Mouse (Mus musculus) heart, embryonic 13.5 days (tissue): ENCODE data around the gene Trpm3. TPM values are rescaled to one million over a fixed set of nuclear protein-coding genes. Genes with fewer than 3 reads are reported as not detected.

Source experiments
- ATAC-seq: fragments of 200-750 bp; cut with Nextera tagmentation; 2 replicates; pipeline ENCODE4 v1.8.0; 2017; ENCODE audit warnings: moderate TSS enrichment; ENCODE audit not compliant: insufficient number of reproducible peaks, low FRiP score, low TSS enrichment; ENCODE audit errors: extremely low read depth
- H3K27ac ChIP-seq: fragments of 300-500 bp; sonication (generic); replicated peaks from 2 replicates; pipeline ENCODE4 v1.5.1; 2015; ENCODE audit warnings: moderate library complexity, mild to moderate bottlenecking, inconsistent platforms
- H3K27me3 ChIP-seq: fragments of 300-500 bp; sonication (generic); replicated peaks from 2 replicates; pipeline ENCODE4 v1.6.1; 2015; ENCODE audit warnings: mild to moderate bottlenecking, inconsistent platforms
- H3K36me3 ChIP-seq: fragments of 300-500 bp; sonication (generic); 2 replicates; pipeline ENCODE4 v1.6.1; 2015; ENCODE audit warnings: mild to moderate bottlenecking, inconsistent platforms
- H3K4me1 ChIP-seq: fragments of 300-500 bp; sonication (generic); 2 replicates; pipeline ENCODE4 v1.6.1; 2015; ENCODE audit warnings: inconsistent platforms
- H3K4me2 ChIP-seq: fragments of 300-500 bp; sonication (generic); 2 replicates; pipeline ENCODE4 v1.6.1; 2015; ENCODE audit warnings: inconsistent platforms, mild to moderate bottlenecking, moderate library complexity
- H3K4me3 ChIP-seq: fragments of 300-500 bp; sonication (generic); 2 replicates; pipeline ENCODE4 v1.5.1; 2015; ENCODE audit warnings: moderate library complexity, mild to moderate bottlenecking, inconsistent platforms
- H3K9ac ChIP-seq: fragments of 300-500 bp; sonication (generic); 2 replicates; pipeline ENCODE4 v1.6.1; 2015; ENCODE audit warnings: inconsistent platforms, mild to moderate bottlenecking, moderate library complexity
- H3K9me3 ChIP-seq: fragments of 300-500 bp; sonication (generic); 2 replicates; pipeline ENCODE4 v1.6.1; 2016; ENCODE audit warnings: inconsistent platforms
- WGBS: fragments of 180-500 bp; shearing (Covaris S2); methylation state at CpG from one replicate; pipeline ENCODE4 v1.1.7; 2015; ENCODE audit warnings: mixed read lengths; 5-methylcytosine and 5-hydroxymethylcytosine counted together
- polyA plus RNA-seq: library from polyadenylated mRNA; unstranded; fragments of >200 nt; fragmentation: Nextera tagmentation; extraction: Ambion mirVana; gene quantifications from 2 replicates; pipeline ENCODE4 v1.2.1, GENCODE M21; 2015

Gene Trpm3
- polyA plus RNA-seq, 1 experiment from 2014 or later, result 1.1 TPM

DNA sequence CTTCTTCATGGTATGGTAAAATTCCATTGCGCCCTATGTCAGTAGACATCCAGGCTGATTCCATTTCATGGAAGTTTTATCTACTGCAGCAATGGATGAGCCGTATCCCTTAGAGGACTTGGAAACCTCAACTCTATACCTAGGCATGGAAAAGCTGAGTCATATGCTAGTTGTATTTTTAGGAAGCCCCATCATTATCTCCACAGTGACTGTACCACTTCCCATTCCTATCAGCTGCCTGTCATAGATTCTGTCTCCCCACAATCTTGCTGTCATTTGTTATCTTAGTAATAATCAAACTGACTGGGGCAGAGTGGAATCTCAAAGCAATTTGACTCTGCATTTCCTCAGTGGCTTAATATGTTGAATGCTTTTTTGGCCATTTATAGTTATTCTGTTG lies 169.2 kb downstream of the Trpm3 start:
- H3K4me3 ChIP-seq, result no peak overlapping the region
- H3K4me1 ChIP-seq, result peaks cover 7% of the 10 kb centered on the region
- H3K9me3 ChIP-seq, result no peaks in the 10 kb centered on the region
- ATAC-seq, result no peak
- H3K36me3 ChIP-seq, result no peaks in the 10 kb centered on the region
- no peak overlapping the region for H3K9ac ChIP-seq
- no peak overlapping the region for H3K4me2 ChIP-seq
- no peaks in the 10 kb centered on the region for H3K27me3 ChIP-seq
- WGBS, result 49% methylated on average over 2 of the region's 2 CpGs
- H3K27ac ChIP-seq, result no peak overlapping the region

- H3K27ac ChIP-seq, result no peak overlapping the region
- 84% methylated on average over 4 of the region's 4 CpGs for WGBS
- ATAC-seq, result no peak
Measured at GRCm38 (mm10) chr19:22317306-22317705, 178.5 kb downstream of the Trpm3 start.

GRCm38 (mm10) chr19:22326813-22327212 lies 188.0 kb downstream of the Trpm3 start:
- Histone ChIP-seq H3K36me3 (no peaks in the 10 kb centered on the region), H3K9me3 (no peaks in the 10 kb centered on the region), H3K4me3 (no peak overlapping the region), H3K27ac (no peak overlapping the region), H3K4me1 (peaks cover 5% of the 10 kb centered on the region; the same call in 1 of the 2 replicates), H3K4me2 (no peak overlapping the region), H3K27me3 (no peaks in the 10 kb centered on the region), H3K9ac (no peak overlapping the region)
- WGBS, result 60% methylated on average over 2 of the region's 2 CpGs
- no peak for ATAC-seq

More at GRCm38 (mm10) chr19:22317306-22317705, 178.5 kb downstream of the Trpm3 start:
- H3K36me3 ChIP-seq, result no peaks in the 10 kb centered on the region
- H3K27me3 ChIP-seq, result no peaks in the 10 kb centered on the region
- no peak overlapping the region for H3K4me3 ChIP-seq
- H3K4me1 ChIP-seq, result no peaks in the 10 kb centered on the region
- no peaks in the 10 kb centered on the region for H3K9me3 ChIP-seq
- no peak overlapping the region for H3K9ac ChIP-seq
- no peak overlapping the region for H3K4me2 ChIP-seq

GRCm38 (mm10) chr19:22327226-22327625 lies 188.4 kb downstream of the Trpm3 start:
- Histone ChIP-seq H3K4me3 (no peak overlapping the region), H3K9me3 (no peaks in the 10 kb centered on the region), H3K27me3 (no peaks in the 10 kb centered on the region), H3K36me3 (no peaks in the 10 kb centered on the region), H3K27ac (no peak overlapping the region), H3K9ac (no peak overlapping the region), H3K4me1 (peaks cover 5% of the 10 kb centered on the region; the same call in 1 of the 2 replicates), H3K4me2 (no peak overlapping the region)
- WGBS, result 51% methylated on average over 5 of the region's 5 CpGs
- no peak for ATAC-seq

DNA sequence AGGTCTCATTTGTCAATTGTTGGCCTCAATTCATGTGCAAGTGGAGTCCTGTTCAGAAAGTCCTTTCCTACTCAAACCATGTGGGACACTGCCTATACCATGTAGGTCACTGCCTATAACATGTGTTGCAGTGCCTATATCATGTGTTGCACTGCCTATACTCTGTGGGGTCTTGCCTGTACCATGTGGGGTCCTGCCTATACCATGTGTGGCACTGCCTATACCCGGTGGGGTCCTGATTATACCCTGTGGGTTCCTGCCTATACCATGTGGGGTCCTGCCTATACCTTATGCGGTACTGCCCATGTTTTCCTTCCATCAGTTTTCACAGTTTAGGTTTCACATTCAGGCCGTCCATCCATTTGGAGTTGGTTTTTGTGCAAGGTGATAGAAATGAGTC lies 197.4 kb downstream of the Trpm3 start:
- H3K4me3 ChIP-seq, result no peak overlapping the region
- no peaks in the 10 kb centered on the region for H3K27me3 ChIP-seq
- no peak overlapping the region for H3K9ac ChIP-seq
- no peaks in the 10 kb centered on the region for H3K4me1 ChIP-seq
- H3K4me2 ChIP-seq, result no peak overlapping the region
- no peaks in the 10 kb centered on the region for H3K36me3 ChIP-seq
- no peak for ATAC-seq
- no peak overlapping the region for H3K27ac ChIP-seq
- 0 out of 2 replicates have a peak, but pooled peaks cover 4% of the 10 kb centered on the region for H3K9me3 ChIP-seq
- 69% methylated on average over 3 of the region's 3 CpGs for WGBS

DNA sequence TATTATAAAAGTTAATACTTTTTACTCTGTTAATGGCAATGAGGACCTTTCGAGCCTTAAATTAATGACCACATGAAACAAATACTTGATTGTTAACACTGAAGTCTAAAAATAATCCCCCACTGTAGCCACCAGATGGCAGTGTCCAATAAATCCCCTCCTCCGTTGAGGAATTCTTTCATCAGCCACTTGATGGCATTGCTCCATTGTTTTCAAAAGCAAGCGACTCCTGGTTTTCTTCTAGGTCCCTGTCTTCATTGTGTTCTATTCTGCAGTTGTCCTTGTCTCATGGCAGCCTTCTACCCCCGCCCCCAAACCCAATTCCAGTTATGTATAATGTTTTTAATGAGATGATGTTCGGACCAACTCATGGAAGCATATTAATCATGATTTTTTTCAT lies 198.6 kb downstream of the Trpm3 start:
- no peak overlapping the region for H3K27ac ChIP-seq
- no peak overlapping the region for H3K4me3 ChIP-seq
- no peak overlapping the region for H3K9ac ChIP-seq
- WGBS, result 14% methylated on average over 5 of the region's 5 CpGs
- H3K27me3 ChIP-seq, result no peaks in the 10 kb centered on the region
- no peaks in the 10 kb centered on the region for H3K36me3 ChIP-seq
- no peak for ATAC-seq
- H3K4me1 ChIP-seq, result no peaks in the 10 kb centered on the region
- H3K4me2 ChIP-seq, result no peak overlapping the region
- H3K9me3 ChIP-seq, result 0 out of 2 replicates have a peak, but pooled peaks cover 4% of the 10 kb centered on the region

GRCm38 (mm10) chr19:22338927-22339326 lies 200.1 kb downstream of the Trpm3 start:
- H3K36me3 ChIP-seq, result no peaks in the 10 kb centered on the region
- 65% methylated on average over 8 of the region's 8 CpGs for WGBS
- H3K27ac ChIP-seq, result no peak overlapping the region
- no peak overlapping the region for H3K4me3 ChIP-seq
- no peak overlapping the region for H3K4me2 ChIP-seq
- H3K27me3 ChIP-seq, result no peaks in the 10 kb centered on the region
- H3K9me3 ChIP-seq, result no peaks in the 10 kb centered on the region
- no peak for ATAC-seq
- no peak overlapping the region for H3K9ac ChIP-seq
- H3K4me1 ChIP-seq, result no peaks in the 10 kb centered on the region

DNA sequence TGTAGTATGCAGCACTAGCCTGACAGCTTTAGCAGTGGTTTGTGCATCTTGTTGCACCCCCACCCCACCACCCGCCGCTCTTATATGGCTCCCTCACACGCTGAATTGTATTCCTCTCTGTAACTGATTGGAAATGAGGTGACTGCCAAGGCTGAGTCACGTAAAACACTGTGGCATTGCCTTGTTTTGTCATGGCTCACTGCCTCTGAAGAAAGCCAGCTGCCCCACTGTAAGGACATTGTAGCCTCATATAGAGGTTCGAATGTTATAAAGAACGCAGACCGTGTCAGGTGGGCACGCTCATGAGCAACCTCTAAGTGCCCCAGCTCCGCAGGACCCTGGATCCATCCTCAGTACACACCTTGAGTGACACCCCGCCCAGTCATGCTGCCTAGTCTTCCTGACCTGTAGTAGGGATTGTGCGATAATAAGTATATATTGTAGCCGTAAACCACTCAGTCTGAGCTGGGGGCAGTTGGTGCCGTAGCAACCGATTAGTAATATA lies 215.2 kb downstream of the Trpm3 start:
- H3K27me3 ChIP-seq, result no peaks in the 10 kb centered on the region
- H3K9me3 ChIP-seq, result no peaks in the 10 kb centered on the region
- H3K36me3 ChIP-seq, result no peaks in the 10 kb centered on the region
- ATAC-seq, result no peak
- H3K4me3 ChIP-seq, result no peak overlapping the region
- H3K9ac ChIP-seq, result no peak overlapping the region
- 84% methylated on average over 14 of the region's 14 CpGs for WGBS
- H3K4me2 ChIP-seq, result no peak overlapping the region
- H3K4me1 ChIP-seq, result no peaks in the 10 kb centered on the region
- no peak overlapping the region for H3K27ac ChIP-seq

DNA sequence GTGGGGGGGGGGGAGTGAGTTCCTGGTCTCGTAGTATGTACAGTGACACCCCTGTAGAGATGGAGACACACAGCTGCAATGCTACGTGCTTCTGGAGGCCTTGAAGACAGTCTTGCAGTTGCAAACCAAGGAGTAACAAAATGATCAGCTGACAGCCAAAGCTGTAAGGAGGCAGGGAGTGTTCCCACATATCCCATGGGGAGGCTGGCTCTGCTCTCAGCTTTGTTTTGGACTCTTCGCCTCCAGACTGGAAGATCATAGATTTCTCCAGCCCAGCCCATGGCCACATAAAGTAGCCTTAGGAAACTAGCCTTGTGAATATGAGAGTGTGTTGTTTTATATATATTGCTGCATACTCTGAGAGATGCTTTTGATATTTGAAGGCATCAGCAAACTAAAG lies 248.0 kb downstream of the Trpm3 start:
- H3K9ac ChIP-seq, result no peak overlapping the region
- no peak for ATAC-seq
- 0 out of 2 replicates have a peak, but pooled peaks cover 4% of the 10 kb centered on the region for H3K4me1 ChIP-seq
- WGBS, result 69% methylated on average over 3 of the region's 3 CpGs
- H3K9me3 ChIP-seq, result no peaks in the 10 kb centered on the region
- no peak overlapping the region for H3K4me2 ChIP-seq
- no peak overlapping the region for H3K27ac ChIP-seq
- H3K36me3 ChIP-seq, result no peaks in the 10 kb centered on the region
- no peaks in the 10 kb centered on the region for H3K27me3 ChIP-seq
- H3K4me3 ChIP-seq, result no peak overlapping the region

DNA sequence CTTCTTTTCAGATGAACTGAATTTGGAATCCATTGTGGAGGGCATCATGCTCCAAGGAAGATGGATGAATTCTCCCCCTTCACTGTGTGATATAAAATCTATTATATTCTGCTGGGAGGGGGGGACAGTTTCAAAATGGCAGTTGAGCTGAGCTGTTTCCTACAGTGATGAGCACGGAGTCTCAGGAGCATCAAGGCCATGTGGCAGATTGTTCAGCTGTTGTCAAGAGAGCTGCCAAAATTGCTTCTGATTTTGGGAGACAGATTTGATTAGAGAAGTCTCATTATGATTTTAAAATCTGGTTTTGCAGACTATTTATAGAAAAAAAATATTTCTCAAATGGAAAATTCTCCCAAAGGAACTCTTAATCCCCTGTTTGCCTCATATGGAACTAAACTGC lies 255.9 kb downstream of the Trpm3 start:
- peaks cover 9% of the 10 kb centered on the region; the same call in 1 of the 2 replicates for H3K4me1 ChIP-seq
- WGBS, result 85% methylated on average over 1 of the region's 1 CpGs
- no peak overlapping the region for H3K4me3 ChIP-seq
- H3K9ac ChIP-seq, result no peak overlapping the region
- H3K36me3 ChIP-seq, result no peaks in the 10 kb centered on the region
- H3K27ac ChIP-seq, result no peak overlapping the region
- no peak for ATAC-seq
- H3K27me3 ChIP-seq, result no peaks in the 10 kb centered on the region
- no peaks in the 10 kb centered on the region for H3K9me3 ChIP-seq
- H3K4me2 ChIP-seq, result no peak overlapping the region

DNA sequence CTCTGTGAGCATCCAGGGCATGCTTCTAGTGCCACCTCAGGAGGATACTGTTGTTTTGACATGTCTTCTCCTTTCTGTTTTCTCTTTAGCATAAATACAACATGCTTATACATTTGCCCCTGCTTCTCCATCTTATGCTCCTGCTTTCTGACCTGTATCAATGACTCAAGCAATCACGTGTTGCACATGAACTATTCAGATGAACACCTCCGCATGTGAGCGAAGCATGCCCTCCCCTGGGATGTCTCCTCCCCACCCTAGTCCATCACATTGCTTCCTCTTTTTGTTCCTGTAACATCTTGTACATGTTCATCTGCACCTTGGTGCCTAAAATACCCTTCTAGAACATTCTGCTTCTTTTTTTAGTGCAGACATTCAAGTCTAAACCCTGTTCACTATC lies 265.2 kb downstream of the Trpm3 start:
- no peaks in the 10 kb centered on the region for H3K9me3 ChIP-seq
- no peak for ATAC-seq
- H3K4me2 ChIP-seq, result no peak overlapping the region
- no peaks in the 10 kb centered on the region for H3K27me3 ChIP-seq
- H3K9ac ChIP-seq, result no peak overlapping the region
- no peaks in the 10 kb centered on the region for H3K4me1 ChIP-seq
- no peaks in the 10 kb centered on the region for H3K36me3 ChIP-seq
- no peak overlapping the region for H3K27ac ChIP-seq
- H3K4me3 ChIP-seq, result no peak overlapping the region
- WGBS, result 83% methylated on average over 3 of the region's 3 CpGs

- Histone ChIP-seq H3K9ac (no peak overlapping the region), H3K4me1 (peaks cover 6% of the 10 kb centered on the region; the same call in 1 of the 2 replicates), H3K27me3 (no peaks in the 10 kb centered on the region), H3K36me3 (no peaks in the 10 kb centered on the region), H3K9me3 (no peaks in the 10 kb centered on the region), H3K4me2 (no peak overlapping the region), H3K4me3 (no peak overlapping the region), H3K27ac (no peak overlapping the region)
- ATAC-seq, result no peak
- WGBS, result 83% methylated on average over 3 of the region's 3 CpGs
Measured at GRCm38 (mm10) chr19:22418239-22418638, 279.4 kb downstream of the Trpm3 start.
